7 mouse cellular contexts compared by ENCODE assay signal in the genomic region with DNA sequence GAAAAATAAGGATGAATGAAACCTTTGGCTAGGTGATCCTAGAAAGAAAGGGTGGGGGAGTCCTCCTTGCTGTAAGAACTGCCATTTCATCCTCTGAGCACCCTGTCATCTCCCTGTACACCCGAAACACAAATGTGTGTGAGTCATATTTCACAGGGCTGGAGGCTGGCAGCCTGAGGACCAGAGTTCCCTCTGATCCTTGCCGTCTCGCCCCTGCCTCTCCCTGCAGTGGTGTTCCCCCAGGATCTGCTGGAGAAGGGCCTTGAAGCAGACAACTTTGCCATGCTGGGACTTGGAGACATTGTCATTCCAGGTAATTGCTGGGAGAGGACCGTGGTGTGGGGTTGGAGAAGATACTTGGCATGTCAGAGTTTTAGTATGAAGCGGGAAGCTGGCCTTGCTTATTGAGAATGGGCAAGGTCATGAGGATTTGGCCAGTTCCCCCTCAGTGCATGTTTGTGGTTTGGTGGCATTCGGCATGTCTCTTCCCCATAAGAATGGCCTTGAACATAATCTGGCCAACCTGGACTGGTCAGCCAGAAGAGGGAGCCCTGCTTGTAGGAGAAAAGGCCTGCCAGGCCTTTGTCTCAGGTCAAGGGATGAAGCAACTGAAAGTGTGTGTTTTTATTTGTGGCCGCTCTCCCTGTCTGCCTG. TPM values are rescaled to one million over a fixed set of nuclear protein-coding genes. Genes with fewer than 3 reads are reported as not detected.
DNase-seq lines count a peak whose midpoint lies in the region; ATAC-seq and TF ChIP-seq lines count a peak whose summit lies in the region.

No protein-coding gene starts in this region.

- H3K27ac ChIP-seq in brown adipose tissue, adult 24 weeks (replicated peaks; ENCODE audit: low read depth, low read length), result peak overlapping the region; percentile 33
- H3K27ac ChIP-seq in kidney, embryonic 16.5 days (ENCODE audit: low read length), result peak overlapping the region; percentile 27; the same call in 1 of the 2 replicates
- 0 out of 2 replicates have a peak overlapping the region, but pooled peaks have one; percentile 7 for H3K27ac ChIP-seq in neural tube, embryonic 15.5 days (replicated peaks)

- H3K9ac ChIP-seq in kidney, embryonic 16.5 days (replicated peaks; ENCODE audit: low read length), result no peak overlapping the region
- H3K9ac ChIP-seq in neural tube, embryonic 15.5 days (replicated peaks), result 0 out of 2 replicates have a peak overlapping the region, but pooled peaks have one; percentile 17

- no peak overlapping the region for H3K4me3 ChIP-seq in lung, adult 2 months (replicated peaks; ENCODE audit: extremely low read depth, low read depth, low read length)
- no peak overlapping the region for H3K4me3 ChIP-seq in brown adipose tissue, adult 24 weeks (ENCODE audit: insufficient read depth, low read depth, low read length)
- no peak overlapping the region for H3K4me3 ChIP-seq in kidney, embryonic 16.5 days (ENCODE audit: low read length)
- no peak overlapping the region for H3K4me3 ChIP-seq in neural tube, embryonic 15.5 days (replicated peaks)

- H3K9me3 ChIP-seq in kidney, embryonic 16.5 days (ENCODE audit: low read length), result peaks cover 5% of the 10 kb centered on the region; the same call in 1 of the 2 replicates
- H3K9me3 ChIP-seq in neural tube, embryonic 15.5 days (replicated peaks), result no peaks in the 10 kb centered on the region

- no peak overlapping the region for H3K4me2 ChIP-seq in kidney, embryonic 16.5 days (replicated peaks; ENCODE audit: low read depth, low read length)
- no peak overlapping the region for H3K4me2 ChIP-seq in neural tube, embryonic 15.5 days

- peaks cover 52% of the 10 kb centered on the region for H3K36me3 ChIP-seq in kidney, embryonic 16.5 days (ENCODE audit: insufficient read depth, low read length)
- H3K36me3 ChIP-seq in neural tube, embryonic 15.5 days, result peaks cover 56% of the 10 kb centered on the region

- no peak for TF ChIP-seq POLR2A in lung, adult 2 months (IDR thresholded peaks at IDR 0.05; ENCODE audit: borderline replicate concordance, extremely low read depth, low read depth, low read length)

- peak; percentile 26 for DNase-seq in lung, adult 2 months
- DNase-seq in lung, postnatal 25 days (ENCODE audit: low spot score), result no peak
- DNase-seq in thymus, adult 18-20 months, result no peak

- no peaks in the 10 kb centered on the region for H3K27me3 ChIP-seq in kidney, embryonic 16.5 days (ENCODE audit: insufficient read depth, low read length)
- H3K27me3 ChIP-seq in neural tube, embryonic 15.5 days (replicated peaks), result no peaks in the 10 kb centered on the region

- 66% methylated on average over 7 of the region's 7 CpGs for WGBS in lung, adult 2 months
- 67% methylated on average over 7 of the region's 7 CpGs for WGBS in kidney, embryonic 16.5 days
- WGBS in neural tube, embryonic 15.5 days, result 80% methylated on average over 7 of the region's 7 CpGs

- TF ChIP-seq CTCF in lung, adult 2 months (IDR thresholded peaks at IDR 0.05; ENCODE audit: insufficient read depth, low read length), result peak; percentile 60

- no peak for ATAC-seq in kidney, embryonic 16.5 days (ENCODE audit: low FRiP score, low TSS enrichment)
- no peak for ATAC-seq in neural tube, embryonic 15.5 days (ENCODE audit: low FRiP score)
- ATAC-seq in frontal cortex, adult (ENCODE audit: low TSS enrichment), result no peak

- peaks cover 6% of the 10 kb centered on the region for H3K4me1 ChIP-seq in lung, adult 2 months (ENCODE audit: control insufficient read depth, insufficient read depth, low read length)
- H3K4me1 ChIP-seq in brown adipose tissue, adult 24 weeks (ENCODE audit: control insufficient read depth, insufficient read depth, insufficient read length, low read length), result peaks cover 12% of the 10 kb centered on the region
- peaks cover 6% of the 10 kb centered on the region; the same call in 1 of the 2 replicates for H3K4me1 ChIP-seq in kidney, embryonic 16.5 days (ENCODE audit: insufficient read depth, low read length)
- peaks cover 23% of the 10 kb centered on the region for H3K4me1 ChIP-seq in neural tube, embryonic 15.5 days

RNA-seq across cellular contexts. Expression of a gene that starts 4.9 kb away (rescaled TPM):
- 2.9 and 3.8 TPM in 2 replicates for polyA plus RNA-seq in lung, adult 2 months (2012; rRNA removed)
- 42.0 and 42.5 TPM in 2 replicates for polyA plus RNA-seq in brown adipose tissue, adult 24 weeks (2012; ENCODE audit: insufficient read depth, insufficient read length, missing spikeins)
- 27.6 and 28.0 TPM in 2 replicates for polyA plus RNA-seq in kidney, embryonic 16.5 days (2015; fragmentation: Nextera tagmentation; extraction: Ambion mirVana)
- 33.9 and 41.5 TPM in 2 replicates for polyA plus RNA-seq in neural tube, embryonic 15.5 days (2015; fragmentation: Nextera tagmentation; extraction: Ambion mirVana)

RNA-seq across cellular contexts. Expression of a gene that starts 22.4 kb away (rescaled TPM):
- 125 and 149 TPM in 2 replicates for polyA plus RNA-seq in lung, adult 2 months (2012; rRNA removed)
- 54.9 and 59.2 TPM in 2 replicates for polyA plus RNA-seq in brown adipose tissue, adult 24 weeks (2012; ENCODE audit: insufficient read depth, insufficient read length, missing spikeins)
- 158 and 159 TPM in 2 replicates for polyA plus RNA-seq in kidney, embryonic 16.5 days (2015; fragmentation: Nextera tagmentation; extraction: Ambion mirVana)
- polyA plus RNA-seq in neural tube, embryonic 15.5 days (2015; fragmentation: Nextera tagmentation; extraction: Ambion mirVana), result 152 and 155 TPM in 2 replicates

RNA-seq across cellular contexts. Expression of a gene that starts 44.4 kb away (rescaled TPM):
- 323 and 438 TPM in 2 replicates for polyA plus RNA-seq in lung, adult 2 months (2012; rRNA removed)
- polyA plus RNA-seq in brown adipose tissue, adult 24 weeks (2012; ENCODE audit: insufficient read depth, insufficient read length, missing spikeins), result 48.0 and 59.8 TPM in 2 replicates
- 139 and 151 TPM in 2 replicates for polyA plus RNA-seq in kidney, embryonic 16.5 days (2015; fragmentation: Nextera tagmentation; extraction: Ambion mirVana)
- 57.5 and 59.1 TPM in 2 replicates for polyA plus RNA-seq in neural tube, embryonic 15.5 days (2015; fragmentation: Nextera tagmentation; extraction: Ambion mirVana)
